Mouse (Mus musculus): ENCODE results near the gene Shmt1.
A peak's percentile ranks its signal among the peaks of the same experiment; 100 is the strongest.
"Not testable (repeated sequence)": the region's sequence is repeated elsewhere in the genome, so short reads cannot be mapped to it uniquely, and the experiment has no call there.

Shmt1 gene

GRCm38 (mm10) chr11:60811618-60812017 is at the start of gene Shmt1:
Shmt1 (minus strand) TSS chr11:60811718.
- not testable (repeated sequence) for DNase-seq (ENCODE audit: extremely low spot score, low spot score)

- no peak for DNase-seq (ENCODE audit: extremely low spot score, low spot score)
Measured at GRCm38 (mm10) chr11:60856587-60856986, 45.1 kb upstream of the Shmt1 start.

- no peak for DNase-seq (ENCODE audit: extremely low spot score, low spot score)
Measured at GRCm38 (mm10) chr11:60845415-60845814, 33.9 kb upstream of the Shmt1 start.

DNA sequence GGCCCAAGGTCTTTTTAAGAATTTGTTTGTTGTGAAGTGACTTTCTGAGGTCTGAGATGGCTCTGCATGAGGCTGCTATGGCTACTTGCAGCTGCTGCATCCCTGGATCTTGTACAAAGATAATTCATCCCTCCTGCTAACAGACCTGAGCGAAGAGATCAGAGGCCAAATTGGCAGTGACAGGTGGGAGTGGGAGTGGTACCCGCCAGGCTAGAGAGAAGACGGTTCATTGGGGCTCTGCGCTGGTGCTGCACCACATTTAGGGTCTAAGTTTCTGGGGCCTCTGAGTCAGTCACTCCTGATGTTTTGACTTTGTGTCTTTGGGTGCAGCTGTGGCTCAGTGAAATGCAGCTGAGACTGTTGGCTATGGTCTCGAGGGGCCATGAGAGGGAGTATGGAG is 31.9 kb upstream of the Shmt1 start:
- DNase-seq (ENCODE audit: extremely low spot score, low spot score), result no peak

DNA sequence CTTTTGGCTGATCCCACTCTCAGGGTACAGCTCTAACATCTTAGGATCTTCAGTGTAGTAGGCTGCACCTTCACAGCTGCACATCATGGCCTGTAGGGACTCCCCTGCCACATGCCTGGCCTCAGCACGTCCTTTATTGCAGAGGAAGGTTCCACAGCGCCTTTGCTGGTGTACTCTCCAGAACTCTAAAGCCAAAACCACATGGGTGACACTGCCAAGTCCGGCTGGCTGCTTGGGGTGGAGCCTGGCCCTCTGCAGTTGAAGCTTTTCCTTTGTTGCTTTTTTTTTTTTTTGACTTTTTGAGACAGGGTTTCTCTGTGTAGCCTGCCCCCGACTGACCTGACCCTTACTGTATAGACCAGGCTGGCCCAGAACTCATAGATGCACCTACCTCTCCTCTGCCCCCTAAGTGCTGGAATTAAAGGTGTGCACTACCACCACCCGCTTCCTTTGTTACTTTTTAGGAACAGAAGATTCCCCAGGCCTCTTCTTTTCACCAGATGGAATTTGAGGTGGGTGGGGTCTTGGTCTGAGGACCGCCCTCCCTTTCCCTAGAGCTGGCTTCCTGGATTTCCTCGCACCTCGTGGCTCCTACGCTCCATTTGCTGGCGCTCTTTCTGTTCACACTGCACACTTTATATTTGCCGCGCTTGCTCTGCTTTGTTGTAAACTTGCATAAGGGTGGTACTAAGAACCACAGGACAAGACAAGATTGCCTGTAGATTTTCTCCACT is 30.1 kb upstream of the Shmt1 start:
- DNase-seq (ENCODE audit: extremely low spot score, low spot score), result no peak

- DNase-seq (ENCODE audit: extremely low spot score, low spot score), result no peak
Measured at GRCm38 (mm10) chr11:60837644-60838406, 26.3 kb upstream of the Shmt1 start.

- no peak for DNase-seq (ENCODE audit: extremely low spot score, low spot score)
Measured at GRCm38 (mm10) chr11:60836897-60837296, 25.4 kb upstream of the Shmt1 start.

GRCm38 (mm10) chr11:60830433-60831052 is 19.0 kb upstream of the Shmt1 start, which contains the start of gene Dhrs7b:
Dhrs7b (plus strand) TSS chr11:60830631.
- DNase-seq (ENCODE audit: extremely low spot score, low spot score), result peak; percentile 78

- no peak for DNase-seq (ENCODE audit: extremely low spot score, low spot score)
Measured at GRCm38 (mm10) chr11:60828903-60829302, 17.4 kb upstream of the Shmt1 start.

DNA sequence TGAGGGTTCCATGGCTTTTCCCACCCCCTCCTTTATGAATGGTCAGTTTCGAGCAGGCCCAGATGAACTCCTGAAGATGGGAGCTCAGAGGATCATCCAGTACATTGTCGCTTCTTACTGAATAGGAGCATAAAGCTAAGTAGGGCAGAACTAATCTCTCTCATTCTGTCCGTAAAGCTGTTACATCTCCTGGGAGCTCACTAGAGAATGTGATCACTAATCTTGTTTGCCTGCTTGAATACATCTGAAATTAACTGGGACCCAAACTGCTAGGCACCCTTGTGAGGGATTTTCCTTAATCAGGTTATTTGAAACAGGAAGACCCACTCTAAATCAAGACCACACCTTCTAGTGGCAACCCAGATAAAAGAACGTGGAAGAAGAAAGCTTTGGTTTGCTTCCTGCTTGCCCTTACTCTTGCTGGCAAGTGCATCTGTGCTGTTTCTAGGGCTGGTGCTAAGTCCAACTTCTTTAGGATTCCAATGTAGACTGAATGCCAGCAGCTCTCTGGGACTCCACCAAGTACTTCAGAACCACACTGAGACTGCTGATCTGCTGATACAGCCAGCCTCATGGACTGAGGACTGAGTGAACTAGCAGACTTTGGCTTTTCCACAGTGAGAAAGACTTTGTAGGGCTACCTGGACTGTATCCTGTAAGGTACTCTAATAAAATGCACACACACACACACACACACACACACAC is 15.9 kb upstream of the Shmt1 start:
- DNase-seq (ENCODE audit: extremely low spot score, low spot score), result no peak

DNA sequence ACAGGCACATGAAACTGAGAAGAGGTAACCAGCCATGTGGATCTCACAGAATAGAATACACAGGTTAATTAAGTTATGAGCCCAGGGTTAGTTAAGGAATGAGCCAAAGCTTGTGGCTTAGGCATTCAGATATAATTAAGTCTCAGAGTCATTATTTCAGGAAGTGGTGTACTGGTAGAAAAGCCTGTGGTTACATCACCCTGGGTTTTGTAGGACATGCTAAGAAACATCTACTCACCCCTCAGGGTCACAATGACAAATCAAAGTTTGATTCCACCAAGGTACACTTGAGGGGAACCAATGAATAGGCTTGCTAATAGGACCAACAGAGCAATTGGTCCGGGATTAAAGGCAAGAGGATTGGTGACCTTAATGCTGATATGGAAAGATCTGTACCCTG is 15.2 kb upstream of the Shmt1 start:
- no peak for DNase-seq (ENCODE audit: extremely low spot score, low spot score)

GRCm38 (mm10) chr11:60825191-60825590 is 13.7 kb upstream of the Shmt1 start:
- DNase-seq (ENCODE audit: extremely low spot score, low spot score), result no peak

- no peak for DNase-seq (ENCODE audit: extremely low spot score, low spot score)
Measured at GRCm38 (mm10) chr11:60823771-60824170, 12.3 kb upstream of the Shmt1 start.

DNA sequence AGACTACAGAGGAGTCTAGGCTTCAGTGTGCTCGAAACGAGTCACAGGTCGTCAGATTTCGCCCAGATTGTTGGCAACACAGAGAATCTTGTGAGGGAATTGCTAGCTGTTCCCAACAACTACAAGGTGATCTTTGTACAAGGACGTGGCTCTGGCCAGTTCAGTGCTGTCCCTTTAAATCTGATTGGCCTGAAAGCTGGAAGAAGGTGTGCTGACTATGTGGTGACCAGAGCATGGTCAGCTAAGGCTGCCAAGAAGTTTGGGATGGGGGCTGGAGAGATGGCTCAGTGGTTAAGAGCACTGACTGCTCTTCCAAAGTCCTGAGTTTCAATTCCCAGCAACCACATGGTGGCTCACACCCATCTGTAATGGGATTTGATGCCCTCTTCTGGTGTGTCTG is 4.9 kb upstream of the Shmt1 start:
- no peak for DNase-seq (ENCODE audit: extremely low spot score, low spot score)

DNA sequence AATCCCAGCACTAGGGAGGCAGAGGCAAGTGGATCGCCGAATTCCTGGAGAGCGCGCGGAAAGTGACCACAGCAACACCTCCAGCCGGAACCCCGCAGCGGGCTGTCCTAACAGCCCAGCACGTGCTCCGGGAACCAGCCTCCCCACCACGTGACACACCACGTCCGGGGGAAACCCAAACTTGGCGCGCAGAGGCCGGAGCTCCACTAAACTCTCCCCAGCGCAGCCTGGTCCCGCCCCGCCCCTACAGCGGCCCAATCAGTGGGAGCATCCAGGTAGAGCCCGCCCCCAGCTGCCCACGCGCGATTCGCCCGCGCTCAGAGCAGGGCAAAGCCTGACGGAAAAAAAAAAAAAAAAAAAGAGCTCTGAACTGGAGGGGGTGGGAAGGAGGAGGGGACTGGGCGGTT is 461 bp downstream of the Shmt1 start:
- DNase-seq (ENCODE audit: extremely low spot score, low spot score), result peak; percentile 95

DNA sequence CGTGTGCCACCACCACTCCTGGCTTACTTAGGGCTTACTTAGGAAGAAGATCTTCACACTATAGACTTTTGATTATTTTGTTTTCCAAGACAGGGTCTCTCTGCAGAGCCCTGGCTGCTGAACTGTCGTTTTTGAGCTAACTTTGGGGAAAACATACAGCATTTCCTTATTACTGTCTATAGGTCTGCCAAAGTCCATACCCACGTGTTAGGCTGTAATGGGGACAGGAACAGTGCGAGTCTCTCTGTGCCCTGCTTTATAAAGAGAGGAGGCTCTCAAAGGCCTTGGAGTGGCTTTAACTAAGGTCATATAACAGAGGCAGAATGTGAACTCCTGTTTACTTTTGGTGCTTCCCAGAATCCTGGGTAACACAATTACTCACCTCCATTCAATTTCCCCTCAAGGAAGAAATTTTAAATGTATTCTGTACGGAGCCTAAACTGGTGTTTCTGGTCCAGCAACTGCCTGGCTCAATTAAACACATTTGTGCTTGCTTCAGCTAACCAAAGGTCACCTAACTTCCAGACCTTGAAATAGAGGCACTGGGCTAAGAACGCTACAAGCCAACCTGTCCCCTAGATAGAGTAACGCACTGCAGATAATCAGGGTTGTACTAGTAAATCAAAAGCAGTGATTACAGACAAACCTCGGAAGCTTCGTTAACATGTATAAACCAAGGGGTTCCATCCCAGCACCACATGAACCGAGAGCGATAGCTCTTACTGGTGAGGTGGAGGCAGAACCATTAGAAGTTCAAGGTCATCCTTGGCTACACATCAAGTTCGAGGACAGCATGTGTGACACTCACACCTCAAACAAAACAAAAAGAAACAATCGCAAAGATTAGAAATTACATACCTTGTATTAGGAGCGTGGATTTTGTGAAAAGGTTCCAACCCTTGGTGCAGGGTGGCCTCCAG is 1.2 kb downstream of the Shmt1 start:
- peak; percentile 22 for DNase-seq (ENCODE audit: extremely low spot score, low spot score)

DNA sequence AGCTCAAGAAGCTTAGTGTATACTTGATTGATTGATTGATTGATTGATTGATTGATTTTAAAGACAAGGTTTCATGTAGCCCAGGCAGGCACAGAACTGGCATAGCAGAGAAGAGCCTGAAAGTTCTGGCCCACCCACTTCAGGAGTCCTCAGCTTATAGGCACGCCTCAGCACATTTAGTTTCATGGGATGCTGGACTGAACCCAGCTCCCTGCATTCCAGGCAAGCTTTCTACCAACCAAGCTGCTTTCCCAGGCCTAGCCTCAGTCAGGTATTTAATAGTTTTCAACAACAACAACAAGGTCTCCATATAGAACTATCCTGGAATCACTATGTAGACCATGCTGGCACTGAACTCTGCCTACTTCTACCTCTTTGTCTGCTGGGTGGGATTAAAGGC is 2.0 kb downstream of the Shmt1 start:
- DNase-seq (ENCODE audit: extremely low spot score, low spot score), result no peak

DNA sequence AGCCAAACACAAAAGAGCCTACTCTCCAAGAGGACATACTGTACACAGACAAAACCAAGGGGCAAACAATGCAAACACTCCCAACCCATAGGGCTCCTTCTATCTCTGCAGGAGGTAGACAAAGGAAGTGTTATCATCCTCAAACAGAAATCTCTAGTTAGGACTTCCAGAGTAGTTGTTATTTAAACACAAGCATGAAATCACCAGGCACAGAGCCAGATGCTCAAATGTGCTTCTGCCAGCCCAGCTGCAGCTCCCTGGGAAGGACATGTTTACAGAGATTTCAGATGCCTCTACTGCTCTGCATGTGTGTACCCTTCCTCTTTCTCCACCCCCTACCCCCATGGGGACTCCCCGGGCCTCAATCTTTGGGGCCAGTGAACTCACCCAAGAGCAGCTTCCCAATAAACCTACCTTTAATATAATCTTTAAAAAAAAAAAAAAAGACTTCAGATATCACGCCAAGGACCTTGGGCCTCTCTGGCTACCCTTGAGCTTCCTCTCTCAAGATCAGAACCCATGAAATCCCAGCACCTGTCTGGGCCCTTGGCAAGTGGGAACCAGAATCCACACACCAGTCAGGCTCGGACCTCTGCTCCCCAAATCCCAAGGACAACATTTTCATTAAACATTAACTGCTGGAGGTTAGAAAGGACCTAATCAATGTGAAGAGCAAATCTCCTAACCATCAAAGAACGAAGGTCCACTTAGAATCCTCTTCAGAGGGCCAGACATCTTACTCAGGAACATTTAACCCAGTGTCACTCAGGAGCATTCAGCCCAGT is 3.0 kb downstream of the Shmt1 start:
- no peak for DNase-seq (ENCODE audit: extremely low spot score, low spot score)

- DNase-seq (ENCODE audit: extremely low spot score, low spot score), result no peak
Measured at GRCm38 (mm10) chr11:60800892-60801291, 10.6 kb downstream of the Shmt1 start.

- DNase-seq (ENCODE audit: extremely low spot score, low spot score), result no peak
Measured at GRCm38 (mm10) chr11:60799977-60800376, 11.5 kb downstream of the Shmt1 start.
